ENCODE assay signal across 11 mouse cellular contexts in the genomic region with DNA sequence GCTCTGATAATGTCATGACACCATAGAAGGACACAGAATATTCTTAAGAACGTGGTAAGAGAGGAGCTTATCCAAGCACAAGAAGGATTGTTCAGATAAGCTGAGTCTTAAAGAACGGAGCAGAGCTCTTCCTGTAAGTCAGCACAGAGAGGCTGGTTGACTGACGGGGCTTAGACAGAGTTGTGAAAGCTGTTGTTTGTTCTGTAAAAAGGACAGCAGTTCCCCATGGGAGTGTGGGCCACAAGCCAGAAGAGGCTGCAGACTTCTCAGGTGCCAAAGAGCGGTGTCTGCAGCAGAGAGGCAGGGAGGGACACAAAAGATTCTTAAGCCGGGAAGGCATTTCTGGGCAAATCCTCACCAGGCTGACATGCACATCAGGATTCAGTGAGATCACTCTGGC. TPM values are rescaled to one million over a fixed set of nuclear protein-coding genes. Genes with fewer than 3 reads are reported as not detected.
A peak's percentile ranks its signal among the peaks of the same experiment; 100 is the strongest.
DNase-seq lines count a peak whose midpoint lies in the region.
"Had no signal": no experiment of that assay in that cellular context is flagged by ENCODE, and none has a peak within 500 bp of the region (broad histone marks: within the 10 kb centered on the region; RNA-seq: fewer than 3 reads in every experiment).

No protein-coding gene starts in this region.

- DNase-seq in adrenal gland, postnatal 10 days, result peak; percentile 47
- no peak for DNase-seq in adrenal gland, adult 8-10 months
- peak; percentile 8 to 35 for DNase-seq in left cerebral cortex, postnatal 14 days (ENCODE audit: low spot score in 2 of 2)
- DNase-seq in left cerebral cortex, adult 11 months (ENCODE audit: low spot score), result no peak
- peak; percentile 22 to 55 for DNase-seq in cerebellum, postnatal 10 days
- DNase-seq in layer of hippocampus, postnatal 36 days, result peak; percentile 31 to 36
- no peak for DNase-seq in thymus, postnatal 25 days
- DNase-seq in kidney, adult 8-10 months, result no peak
- DNase-seq: kidney, postnatal 36 days; thymus, adult 2 months had no signal

- intact Hi-C loops in left cerebral cortex, postnatal 14 days (cut with DNase I), result no loop called here

RNA-seq across cellular contexts. Expression of a gene that starts 7.6 kb away (rescaled TPM):
- total RNA-seq in adrenal gland, postnatal 10 days (2021), result 10 to 100 TPM; 32.5 to 35.0 TPM
- total RNA-seq in adrenal gland, adult 8-10 months (2022), result 10 to 100 TPM; 27.6 to 34.6 (median 32.3) TPM
- total RNA-seq in left cerebral cortex, postnatal 14 days (2021), result 10 to 100 TPM; 29.0 to 29.5 TPM
- total RNA-seq in layer of hippocampus, postnatal 36 days (2021), result 10 to 100 TPM; 29.5 to 33.8 TPM

RNA-seq across cellular contexts. Expression of a gene that starts 7.8 kb away (rescaled TPM):
- 10 to 100 TPM; 13.9 to 17.8 TPM for total RNA-seq in adrenal gland, postnatal 10 days (2021)
- total RNA-seq in adrenal gland, adult 8-10 months (2022), result 10 to 100 TPM; 13.4 to 26.5 (median 19.8) TPM
- 10 to 100 TPM; 18.6 to 20.2 TPM for total RNA-seq in left cerebral cortex, postnatal 14 days (2021)
- total RNA-seq in layer of hippocampus, postnatal 36 days (2021), result 10 to 100 TPM; 26.1 to 29.3 TPM

RNA-seq across cellular contexts. Expression of a gene that starts 18.6 kb away (rescaled TPM):
- total RNA-seq in adrenal gland, postnatal 10 days (2021), result under 1 TPM in 1 of 2 experiments, not detected in 1; 0.18 TPM
- total RNA-seq in adrenal gland, adult 8-10 months (2022), result 1 to 10 TPM in 1 of 4 experiments, under 1 TPM in 3; 0.38 to 1.7 (median 0.81) TPM
- total RNA-seq in left cerebral cortex, postnatal 14 days (2021), result 1 to 10 TPM in 1 of 2 experiments, under 1 TPM in 1; 0.92 to 2.1 TPM
- total RNA-seq in layer of hippocampus, postnatal 36 days (2021), result 1 to 10 TPM; 1.7 to 2.1 TPM
- total RNA-seq: liver, adult 2 months had no signal

RNA-seq across cellular contexts. Expression of a gene that starts 49.2 kb away (rescaled TPM):
- 10 to 100 TPM in 1 of 2 experiments, 1 to 10 TPM in 1; 9.6 to 14.7 TPM for total RNA-seq in adrenal gland, postnatal 10 days (2021)
- total RNA-seq in adrenal gland, adult 8-10 months (2022), result 10 to 100 TPM; 13.0 to 18.0 (median 14.1) TPM
- 10 to 100 TPM; 11.0 to 15.8 TPM for total RNA-seq in left cerebral cortex, postnatal 14 days (2021)
- 10 to 100 TPM; 13.6 to 13.8 TPM for total RNA-seq in layer of hippocampus, postnatal 36 days (2021)

Comparison
In these comparisons a context has a peak if more than half of its experiments do, and no peak if none do; other contexts are left out.
1. DNase-seq: peak in adrenal gland, postnatal 10 days (single experiment), left cerebral cortex, postnatal 14 days (2 of 2), cerebellum, postnatal 10 days (2 of 2) and layer of hippocampus, postnatal 36 days (2 of 2); none in adrenal gland, adult 8-10 months (single experiment), left cerebral cortex, adult 11 months (single experiment), thymus, postnatal 25 days (single experiment) and kidney, adult 8-10 months (0 of 2).